Mouse (Mus musculus) thymus, adult 2 months (tissue): Measurements from ENCODE around the gene Stk32c. TPM values are rescaled to one million over a fixed set of nuclear protein-coding genes. Genes with fewer than 3 reads are reported as not detected.

Experiments used
- DNase-seq: peaks from one replicate; pipeline ENCODE4 v3.0.0; 2021
- H3K27ac ChIP-seq: fragments of 200-500 bp; 2 replicates; pipeline ENCODE4 v1.5.1; 2012; ENCODE audit warnings: low read length, control low read depth; ENCODE audit not compliant: control insufficient read depth, insufficient read depth
- H3K27me3 ChIP-seq: fragments of 200-500 bp; 2 replicates; pipeline ENCODE4 v1.6.1; 2012; ENCODE audit warnings: mild to moderate bottlenecking, low read length, moderate library complexity, mixed read lengths; ENCODE audit not compliant: control insufficient read depth, insufficient read depth
- H3K36me3 ChIP-seq: fragments of 200-500 bp; 2 replicates; pipeline ENCODE4 v1.6.1; 2012; ENCODE audit warnings: mild to moderate bottlenecking, low read length, moderate library complexity; ENCODE audit not compliant: control insufficient read depth, insufficient read depth
- H3K4me1 ChIP-seq: fragments of 200-500 bp; replicated peaks from 2 replicates; pipeline ENCODE4 v1.6.1; 2012; ENCODE audit warnings: low read length; ENCODE audit not compliant: control insufficient read depth, insufficient read depth
- H3K4me3 ChIP-seq: fragments of 200-500 bp; 2 replicates; pipeline ENCODE4 v1.5.1; 2012; ENCODE audit warnings: mild to moderate bottlenecking, low read length, control low read depth, moderate library complexity; ENCODE audit not compliant: control insufficient read depth, insufficient read depth
- CTCF ChIP-seq: fragments of 200-500 bp; IDR thresholded peaks from 2 replicates; pipeline ENCODE4 v1.5.1; 2012; ENCODE audit warnings: mild to moderate bottlenecking, control low read depth, low read length, moderate library complexity, borderline replicate concordance; ENCODE audit not compliant: control insufficient read depth, poor library complexity, insufficient read depth; ENCODE audit errors: extremely low read depth
- POLR2A ChIP-seq: fragments of 200-500 bp; IDR thresholded peaks from 2 replicates; pipeline ENCODE4 v1.6.1; 2012; ENCODE audit warnings: mild to moderate bottlenecking, low read length, control low read depth, moderate library complexity; ENCODE audit not compliant: control insufficient read depth, poor library complexity, insufficient read depth; ENCODE audit errors: extremely low read depth
- WGBS: fragments of 180-500 bp; shearing (Covaris S2); methylation state at CpG from one replicate; pipeline ENCODE4 v1.1.7; 2018; 5-methylcytosine and 5-hydroxymethylcytosine counted together
- polyA plus RNA-seq: library from polyadenylated mRNA; depleted of rRNA; stranded (reverse); fragments of >200 nt; gene quantifications from 2 replicates; pipeline ENCODE4 v1.2.3, GENCODE M21; 2012

The Stk32c gene
- polyA plus RNA-seq, 1 experiment: 1.3 TPM

DNA sequence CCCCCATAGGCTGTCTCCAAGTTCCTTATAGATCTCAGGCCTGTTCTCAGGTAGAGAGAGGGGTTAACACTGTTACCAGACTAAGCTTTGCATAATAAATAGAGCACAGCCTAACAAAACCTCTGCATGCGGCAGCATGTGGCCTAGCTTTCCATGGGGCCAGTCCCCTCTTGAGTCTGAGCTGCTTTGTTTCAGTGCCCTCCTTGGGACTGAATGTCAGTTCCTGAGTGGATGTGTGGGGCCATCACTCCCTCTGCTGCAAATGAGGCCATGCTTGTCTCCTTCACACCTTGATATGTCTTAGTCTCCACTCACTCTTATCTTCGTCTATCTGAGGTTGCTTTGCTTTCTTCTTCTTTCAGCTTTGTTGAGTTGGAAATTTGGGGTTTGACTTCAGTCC lies 8.7 kb upstream of the Stk32c start:
- Histone ChIP-seq H3K4me3 (no peak overlapping the region), H3K36me3 (no peaks in the 10 kb centered on the region), H3K4me1 (peaks cover 53% of the 10 kb centered on the region), H3K27ac (no peak overlapping the region), H3K27me3 (no peaks in the 10 kb centered on the region)
- TF ChIP-seq POLR2A: no peak
- TF ChIP-seq CTCF: no peak
- no peak for DNase-seq
- WGBS: 85% methylated on average over 2 of the region's 2 CpGs

DNA sequence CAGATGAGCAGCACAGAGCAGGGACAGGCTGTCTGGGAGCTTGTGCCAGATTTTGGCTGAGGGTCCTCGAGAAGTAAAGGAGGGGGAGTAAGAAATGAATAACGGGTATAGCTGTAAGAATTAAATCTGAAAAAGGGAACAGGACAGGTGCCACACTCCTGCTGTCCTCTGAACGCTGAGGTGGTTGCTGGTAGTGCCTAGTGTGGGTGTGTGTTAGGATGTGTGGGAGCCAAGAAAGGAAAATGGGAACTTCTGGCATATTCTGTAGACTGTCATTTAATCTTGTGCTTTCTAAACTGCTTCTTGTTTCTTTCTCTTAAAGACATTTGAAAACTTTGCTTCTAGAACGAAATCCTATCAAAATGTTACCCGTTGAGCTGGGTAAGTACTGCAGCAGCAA lies 8.0 kb upstream of the Stk32c start:
- H3K4me1 ChIP-seq: peaks cover 47% of the 10 kb centered on the region
- DNase-seq: no peak

DNA sequence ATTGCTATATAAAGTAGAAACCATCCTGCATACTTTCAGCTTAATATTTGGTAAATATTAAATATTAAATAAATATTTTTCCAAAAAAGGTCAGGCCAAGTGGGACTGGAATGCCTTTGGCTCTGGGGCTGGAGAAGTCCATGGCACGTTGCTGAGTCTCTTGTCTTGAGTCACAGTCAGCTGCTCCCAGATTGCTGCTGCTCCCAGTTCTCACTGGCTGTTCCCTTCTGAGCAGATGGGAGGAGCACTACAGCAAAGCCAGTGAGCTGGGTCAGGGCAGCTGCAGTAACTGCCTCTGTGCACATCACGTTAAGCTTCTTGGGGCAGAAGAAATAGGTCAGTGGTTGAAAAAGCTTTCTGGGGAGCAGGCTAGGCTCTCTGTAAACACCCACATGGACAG lies 7.2 kb upstream of the Stk32c start:
- no peak for TF ChIP-seq CTCF
- no peak for TF ChIP-seq POLR2A
- DNase-seq: no peak
- WGBS: 39% methylated on average over 2 of the region's 2 CpGs
- H3K36me3 ChIP-seq: no peaks in the 10 kb centered on the region
- no peak overlapping the region for H3K27ac ChIP-seq
- H3K4me3 ChIP-seq: no peak overlapping the region
- no peaks in the 10 kb centered on the region for H3K27me3 ChIP-seq
- peaks cover 39% of the 10 kb centered on the region for H3K4me1 ChIP-seq

More for the DNA sequence above, 8.0 kb upstream of the Stk32c start:
- no peak for TF ChIP-seq POLR2A
- no peak for TF ChIP-seq CTCF
- no peak overlapping the region for H3K27ac ChIP-seq
- no peaks in the 10 kb centered on the region for H3K36me3 ChIP-seq
- no peak overlapping the region for H3K4me3 ChIP-seq
- 93% methylated on average over 5 of the region's 5 CpGs for WGBS
- no peaks in the 10 kb centered on the region for H3K27me3 ChIP-seq

DNA sequence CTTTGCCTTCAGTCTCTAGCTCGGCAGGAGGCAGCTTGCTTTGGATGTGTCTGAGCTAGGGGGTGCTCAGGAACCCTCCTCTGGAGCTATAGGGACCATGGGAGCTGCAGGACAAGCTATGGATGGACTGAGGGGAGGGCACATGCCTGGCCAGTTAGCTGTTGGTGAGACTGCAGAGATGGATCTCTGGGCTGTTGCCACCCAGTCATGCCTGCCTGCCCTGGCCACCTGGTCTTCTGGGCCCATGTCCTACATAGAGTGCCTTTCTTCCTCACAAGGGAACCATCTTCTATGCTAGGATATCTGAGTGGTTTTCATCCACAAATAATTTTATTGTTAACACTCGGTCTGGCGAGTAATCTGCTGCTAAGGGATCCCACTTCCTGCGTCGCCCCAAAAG lies 6.4 kb upstream of the Stk32c start:
- Histone ChIP-seq H3K4me1 (peaks cover 31% of the 10 kb centered on the region), H3K27ac (no peak overlapping the region), H3K4me3 (no peak overlapping the region), H3K27me3 (no peaks in the 10 kb centered on the region), H3K36me3 (no peaks in the 10 kb centered on the region)
- WGBS: 94% methylated on average over 5 of the region's 5 CpGs
- no peak for DNase-seq
- TF ChIP-seq POLR2A (no peak), CTCF (no peak)

DNA sequence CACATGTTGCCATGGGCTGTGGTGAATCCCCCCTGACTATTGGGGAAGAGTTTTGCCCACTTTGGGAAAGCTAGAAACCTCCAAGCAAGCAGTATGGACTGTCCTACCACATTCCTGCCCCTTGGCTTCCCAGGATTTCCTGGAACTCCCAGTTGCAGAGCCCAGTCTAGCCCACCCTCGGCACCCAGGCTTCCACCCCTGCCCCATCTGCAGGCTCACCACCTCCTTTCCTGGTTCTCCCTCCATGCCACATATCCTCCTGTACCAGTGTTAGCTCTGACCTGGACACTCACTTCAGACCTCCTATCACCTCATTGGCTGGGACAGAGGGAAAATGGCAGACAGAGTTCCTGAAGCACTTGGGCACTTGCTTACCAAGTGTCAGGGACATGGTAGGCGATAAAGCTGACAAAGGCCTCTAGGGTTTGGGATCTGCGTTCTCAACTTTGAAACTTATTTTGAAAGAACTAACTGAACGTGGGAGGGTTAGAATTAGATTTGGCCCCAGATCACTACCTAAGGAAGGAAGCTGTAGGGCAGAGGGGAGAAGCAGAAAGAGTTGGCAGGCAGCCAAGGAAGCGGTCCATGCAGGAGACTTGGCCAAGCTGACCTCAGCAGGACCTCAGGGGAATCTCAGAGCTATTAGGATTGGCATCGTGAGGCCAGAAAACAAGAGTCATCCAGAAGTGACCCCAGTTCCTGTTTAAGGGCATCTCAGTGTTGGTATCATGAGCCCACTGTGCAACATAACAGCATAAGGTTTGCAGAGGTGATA lies 5.7 kb upstream of the Stk32c start:
- H3K27ac ChIP-seq: no peak overlapping the region
- peaks cover 25% of the 10 kb centered on the region for H3K4me1 ChIP-seq
- 58% methylated on average over 6 of the region's 6 CpGs for WGBS
- no peak for DNase-seq
- no peaks in the 10 kb centered on the region for H3K27me3 ChIP-seq
- TF ChIP-seq POLR2A: no peak
- TF ChIP-seq CTCF: no peak
- H3K4me3 ChIP-seq: no peak overlapping the region
- H3K36me3 ChIP-seq: no peaks in the 10 kb centered on the region

DNA sequence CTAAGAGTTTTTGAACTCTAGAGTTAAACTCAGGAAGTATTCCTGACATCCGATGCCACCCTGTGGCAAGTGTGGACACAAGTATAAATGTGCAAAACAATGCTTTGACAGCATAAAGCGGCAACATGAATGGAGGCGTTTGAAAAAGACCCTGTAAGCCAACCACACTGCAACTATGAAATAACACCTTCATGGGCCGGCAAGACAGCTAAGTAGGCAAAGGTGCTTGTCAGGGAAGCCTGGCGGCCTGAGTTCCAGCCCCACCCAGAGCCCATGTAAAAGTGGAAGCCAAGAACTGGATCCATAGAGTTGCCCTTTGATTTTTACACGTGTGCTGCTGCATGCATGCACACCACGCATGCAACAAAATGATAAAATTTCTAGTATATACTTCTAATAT lies 3.9 kb upstream of the Stk32c start:
- Histone ChIP-seq H3K27ac (no peak overlapping the region), H3K27me3 (no peaks in the 10 kb centered on the region), H3K36me3 (no peaks in the 10 kb centered on the region), H3K4me3 (no peak overlapping the region), H3K4me1 (peaks cover 16% of the 10 kb centered on the region)
- TF ChIP-seq CTCF (no peak), POLR2A (no peak)
- 93% methylated on average over 7 of the region's 7 CpGs for WGBS
- no peak for DNase-seq
